In genomic region chr13:112008806-112009205, GRCm38 (mm10) we compare ENCODE assay signal across 23 mouse cellular contexts.
DNase-seq lines count a peak whose midpoint lies in the region; ATAC-seq and TF ChIP-seq lines count a peak whose summit lies in the region.
"Had no signal": no experiment of that assay in that cellular context is flagged by ENCODE, and none has a peak within 500 bp of the region (broad histone marks: within the 10 kb centered on the region; RNA-seq: fewer than 3 reads in every experiment).

No protein-coding gene starts in this region.

- peaks cover 10% of the 10 kb centered on the region for H3K4me1 ChIP-seq in lung, embryonic 14.5 days (ENCODE audit: insufficient read depth)
- peaks cover 11% of the 10 kb centered on the region for H3K4me1 ChIP-seq in lung, embryonic 16.5 days (replicated peaks; ENCODE audit: control insufficient read depth, insufficient read depth, low read length)
- H3K4me1 ChIP-seq: embryonic facial prominence, embryonic 10.5 days; embryonic facial prominence, embryonic 12.5 days; forebrain, embryonic 13.5 days; forebrain, embryonic 15.5 days had no signal

- no peaks in the 10 kb centered on the region for H3K36me3 ChIP-seq in lung, embryonic 14.5 days (ENCODE audit: insufficient read depth)
- H3K36me3 ChIP-seq in lung, embryonic 16.5 days (ENCODE audit: control insufficient read depth, insufficient read depth, low read length), result no peaks in the 10 kb centered on the region
- H3K36me3 ChIP-seq: embryonic facial prominence, embryonic 10.5 days; embryonic facial prominence, embryonic 12.5 days; forebrain, embryonic 15.5 days; G1E had no signal

- no peak for ATAC-seq in lung, embryonic 14.5 days (ENCODE audit: insufficient read depth)
- ATAC-seq in lung, embryonic 16.5 days (ENCODE audit: low read depth), result peak; percentile 41; the same call in 1 of the 2 replicates
- ATAC-seq: activated CD4-positive, CD25-positive, alpha-beta regulatory T cell, adult 4 months; CD4-positive, CD25-positive, alpha-beta regulatory T cell, adult 4 months; forebrain, embryonic 13.5 days; forebrain, embryonic 15.5 days; Patski had no signal

- H3K9me3 ChIP-seq in lung, embryonic 14.5 days (ENCODE audit: low read depth, low read length), result peaks cover 6% of the 10 kb centered on the region; the same call in 1 of the 2 replicates
- 0 out of 2 replicates have a peak, but pooled peaks cover 4% of the 10 kb centered on the region for H3K9me3 ChIP-seq in lung, embryonic 16.5 days (ENCODE audit: control insufficient read depth, low read length)
- H3K9me3 ChIP-seq: embryonic facial prominence, embryonic 10.5 days; forebrain, embryonic 15.5 days; G1E had no signal

- no peak overlapping the region for H3K9ac ChIP-seq in lung, embryonic 14.5 days
- H3K9ac ChIP-seq in lung, embryonic 16.5 days (ENCODE audit: low read length), result no peak overlapping the region
- H3K9ac ChIP-seq: embryonic facial prominence, embryonic 12.5 days; forebrain, embryonic 13.5 days; forebrain, embryonic 15.5 days had no signal

- DNase-seq in lung, embryonic 14.5 days, result peak; percentile 60
- DNase-seq in lung, postnatal 10 days, result no peak
- DNase-seq in lung, adult 18-20 months, result no peak
- peak; percentile 23 for DNase-seq in lung, postnatal 36 days
- DNase-seq in lung, postnatal 25 days (ENCODE audit: low spot score), result no peak
- DNase-seq: adrenal gland, adult 8-10 months; adrenal gland, postnatal 14 days; adrenal gland, postnatal 36 days; cerebellum, adult 11-12 months; cerebellum, adult 2 months; cerebellum, adult 9-10 months; cerebellum, postnatal 10 days; cerebellum, postnatal 25 days had no signal

- no peaks in the 10 kb centered on the region for H3K27me3 ChIP-seq in lung, embryonic 14.5 days (ENCODE audit: insufficient read depth, low read length)
- no peaks in the 10 kb centered on the region for H3K27me3 ChIP-seq in lung, embryonic 16.5 days (ENCODE audit: control insufficient read depth, insufficient read depth, low read depth, low read length)
- H3K27me3 ChIP-seq: CH12.LX; embryonic facial prominence, embryonic 12.5 days; forebrain, embryonic 13.5 days; forebrain, embryonic 15.5 days; Patski had no signal

- H3K27ac ChIP-seq in lung, embryonic 14.5 days (ENCODE audit: low read depth), result no peak overlapping the region
- peak overlapping the region; percentile 32 for H3K27ac ChIP-seq in lung, embryonic 16.5 days (ENCODE audit: low read length)
- H3K27ac ChIP-seq: embryonic facial prominence, embryonic 10.5 days; embryonic facial prominence, embryonic 12.5 days; forebrain, embryonic 13.5 days; forebrain, embryonic 15.5 days had no signal

- WGBS in lung, embryonic 14.5 days, result 85% methylated on average over 5 of the region's 5 CpGs
- 74% methylated on average over 5 of the region's 5 CpGs for WGBS in lung, embryonic 16.5 days

- no peak overlapping the region for H3K4me3 ChIP-seq in lung, embryonic 14.5 days (ENCODE audit: low read depth, low read length)
- no peak overlapping the region for H3K4me3 ChIP-seq in lung, embryonic 16.5 days (ENCODE audit: low read length)
- H3K4me3 ChIP-seq: embryonic facial prominence, embryonic 10.5 days; embryonic facial prominence, embryonic 12.5 days; forebrain, embryonic 13.5 days; forebrain, embryonic 15.5 days had no signal

- TF ChIP-seq CTCF in lung, embryonic 14.5 days (IDR thresholded peaks at IDR 0.05; ENCODE audit: low read depth), result no peak

- no peak overlapping the region for H3K4me2 ChIP-seq in lung, embryonic 14.5 days
- H3K4me2 ChIP-seq in lung, embryonic 16.5 days (ENCODE audit: low read depth, low read length), result no peak overlapping the region
- H3K4me2 ChIP-seq: embryonic facial prominence, embryonic 12.5 days; forebrain, embryonic 13.5 days; forebrain, embryonic 15.5 days had no signal

Comparison
In these comparisons a context has a peak if more than half of its experiments do, and no peak if none do; other contexts are left out.
1. DNase-seq: peak in lung, embryonic 14.5 days (single experiment) and lung, postnatal 36 days (single experiment); none in lung, postnatal 10 days (single experiment), lung, adult 18-20 months (0 of 2) and lung, postnatal 25 days (single experiment).